Mouse (Mus musculus) layer of hippocampus, adult 18-20 months (tissue): ENCODE results near the gene 4930579F01Rik. TPM values are rescaled to one million over a fixed set of nuclear protein-coding genes. Genes with fewer than 3 reads are reported as not detected.
"Not testable (repeated sequence)": the region's sequence is repeated elsewhere in the genome, so short reads cannot be mapped to it uniquely, and the experiment has no call there.

Experiments
- DNase-seq, 2 experiments: peaks; one replicate each; pipeline ENCODE4 v3.0.0; 2022; ENCODE audit warnings: low spot score in 2 of 2
- total RNA-seq, 2 experiments: library from RNA; stranded (reverse); gene quantifications; 2 replicates each; pipeline ENCODE4 v1.2.3; 2021

Gene 4930579F01Rik
- total RNA-seq, 2 experiments from 2014 or later: not detected

- DNase-seq: no peak
Observed at GRCm38 (mm10) chr3:138155062-138155461, 38.6 kb downstream of the 4930579F01Rik start.

- no peak for DNase-seq
Observed at GRCm38 (mm10) chr3:138148811-138149210, 44.8 kb downstream of the 4930579F01Rik start.

GRCm38 (mm10) chr3:138144642-138145171, 48.9 kb downstream of the 4930579F01Rik start, which contains the start of gene Mttp:
Gene Mttp, minus strand, starts transcription at chr3:138144968.
- peak; percentile 69 to 93 for DNase-seq

GRCm38 (mm10) chr3:138144060-138144641, 49.5 kb downstream of the 4930579F01Rik start:
- DNase-seq: peak in 1 of 2 experiments; percentile 6

- peak; percentile 97 to 99 for DNase-seq
Observed at GRCm38 (mm10) chr3:138143315-138144059, 50.1 kb downstream of the 4930579F01Rik start, which contains the start of gene Trmt10a. Gene Trmt10a, plus strand, starts transcription at chr3:138143448.

- DNase-seq: no peak
Observed at GRCm38 (mm10) chr3:138142733-138143314, 50.8 kb downstream of the 4930579F01Rik start.

GRCm38 (mm10) chr3:138142052-138142732, 51.4 kb downstream of the 4930579F01Rik start:
- DNase-seq: no peak

- no peak for DNase-seq
Observed at GRCm38 (mm10) chr3:138139663-138140062, 54.0 kb downstream of the 4930579F01Rik start.

GRCm38 (mm10) chr3:138138146-138138545, 55.5 kb downstream of the 4930579F01Rik start:
- not testable (repeated sequence) for DNase-seq

- no peak for DNase-seq
Observed at GRCm38 (mm10) chr3:138134528-138134927, 59.1 kb downstream of the 4930579F01Rik start.

GRCm38 (mm10) chr3:138133916-138134315, 59.7 kb downstream of the 4930579F01Rik start:
- DNase-seq: no peak

- DNase-seq: no peak
Observed at GRCm38 (mm10) chr3:138133463-138133862, 60.2 kb downstream of the 4930579F01Rik start.

GRCm38 (mm10) chr3:138131168-138131567, 62.5 kb downstream of the 4930579F01Rik start:
- no peak for DNase-seq

- no peak for DNase-seq
Observed at GRCm38 (mm10) chr3:138130692-138131091, 62.9 kb downstream of the 4930579F01Rik start.

GRCm38 (mm10) chr3:138129110-138129509, 64.5 kb downstream of the 4930579F01Rik start:
- DNase-seq: no peak

- DNase-seq: no peak
Observed at GRCm38 (mm10) chr3:138123842-138124241, 69.8 kb downstream of the 4930579F01Rik start.

GRCm38 (mm10) chr3:138121461-138121860, 72.2 kb downstream of the 4930579F01Rik start:
- no peak for DNase-seq

- DNase-seq: no peak
Observed at GRCm38 (mm10) chr3:138119444-138120105, 74.0 kb downstream of the 4930579F01Rik start.

- no peak for DNase-seq
Observed at GRCm38 (mm10) chr3:138118831-138119230, 74.8 kb downstream of the 4930579F01Rik start.

- no peak for DNase-seq
Observed at GRCm38 (mm10) chr3:138118392-138118791, 75.2 kb downstream of the 4930579F01Rik start.

- no peak for DNase-seq
Observed at GRCm38 (mm10) chr3:138116871-138117270, 76.8 kb downstream of the 4930579F01Rik start.
